Mouse (Mus musculus): ENCODE data around the gene Plekhg3. TPM values are rescaled to one million over a fixed set of nuclear protein-coding genes. Genes with fewer than 3 reads are reported as not detected.
A peak's percentile ranks its signal among the peaks of the same experiment; 100 is the strongest.

The Plekhg3 gene
- polyA plus RNA-seq, 1 experiment from 2014 or later, result 2.1 TPM

- no peak overlapping the region for H3K4me2 ChIP-seq (replicated peaks; ENCODE audit: low read depth, low read length)
- H3K4me3 ChIP-seq (ENCODE audit: low read depth, low read length), result no peak overlapping the region
- H3K36me3 ChIP-seq (ENCODE audit: insufficient read depth, low read length), result no peaks in the 10 kb centered on the region
- no peaks in the 10 kb centered on the region for H3K27me3 ChIP-seq (replicated peaks; ENCODE audit: insufficient read depth, low read length)
- ATAC-seq, result no peak
- no peak for DNase-seq (ENCODE audit: low spot score)
- H3K27ac ChIP-seq (ENCODE audit: low read length), result no peak overlapping the region
- no peaks in the 10 kb centered on the region for H3K9me3 ChIP-seq (ENCODE audit: low read length)
- 63% methylated on average over 3 of the region's 3 CpGs for WGBS
- TF ChIP-seq EP300 (IDR thresholded peaks at IDR 0.05) (no peak), CTCF (IDR thresholded peaks at IDR 0.05) (peak; percentile 36; the same call in 1 of the 2 replicates)
- H3K9ac ChIP-seq (replicated peaks; ENCODE audit: low read depth), result no peak overlapping the region
- no peaks in the 10 kb centered on the region for H3K4me1 ChIP-seq (ENCODE audit: insufficient read depth, low read depth, low read length)
These were observed 75.1 kb downstream of the Plekhg3 start for GRCm38 (mm10) chr12:76605837-76606236.

DNA sequence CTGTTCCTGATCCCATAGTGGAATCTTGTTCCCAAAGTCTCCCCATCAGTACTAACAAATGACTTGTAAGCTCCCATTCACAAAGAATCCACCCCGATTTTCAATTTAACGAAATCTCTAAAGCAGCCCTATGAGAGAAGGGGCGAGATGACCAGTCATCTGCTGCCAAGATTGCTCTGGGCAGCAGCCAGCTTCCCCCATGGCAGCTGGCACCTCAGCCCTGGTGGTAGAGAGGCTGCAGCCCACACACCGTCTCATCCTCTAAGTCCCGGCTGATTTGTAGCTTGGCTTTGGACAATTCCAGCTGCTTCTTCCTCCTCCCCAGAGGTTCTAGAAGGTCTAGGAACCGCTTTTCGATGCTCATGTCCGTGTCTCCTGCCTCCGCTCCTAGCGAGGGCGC, 77.5 kb downstream of the Plekhg3 start:
- Histone ChIP-seq H3K9ac (replicated peaks; ENCODE audit: low read depth) (no peak overlapping the region), H3K36me3 (ENCODE audit: insufficient read depth, low read length) (no peaks in the 10 kb centered on the region)
- WGBS, result 79% methylated on average over 11 of the region's 11 CpGs

DNA sequence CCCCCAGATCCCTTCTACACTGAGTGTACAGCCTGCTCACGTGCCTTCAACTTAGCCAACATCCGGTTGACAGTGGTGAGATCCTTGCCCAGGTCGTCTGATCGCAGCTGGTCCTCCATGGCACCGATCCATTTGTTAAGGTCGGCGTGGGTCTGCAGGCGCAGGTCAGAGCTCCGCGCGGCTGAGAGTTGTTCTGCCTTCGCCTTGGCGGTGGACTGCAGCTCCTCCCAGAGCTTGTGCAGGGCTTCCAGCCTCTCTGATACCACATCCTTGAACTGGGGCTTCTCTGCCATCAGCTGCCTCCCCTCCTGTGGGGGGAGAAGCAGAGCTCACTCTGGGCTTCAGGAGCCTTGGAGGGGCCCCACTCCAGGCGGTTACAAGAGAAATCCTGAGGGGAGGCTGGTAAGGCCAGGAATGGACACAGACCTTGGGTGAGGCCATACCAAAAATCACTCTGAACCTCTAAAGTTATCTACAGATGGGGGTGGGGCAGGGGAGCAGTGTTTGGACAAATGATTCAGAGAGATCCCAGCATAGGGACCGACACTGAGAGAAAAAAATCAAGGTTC, 78.4 kb downstream of the Plekhg3 start:
- no peaks in the 10 kb centered on the region for H3K4me1 ChIP-seq (ENCODE audit: insufficient read depth, low read depth, low read length)
- no peaks in the 10 kb centered on the region for H3K36me3 ChIP-seq (ENCODE audit: insufficient read depth, low read length)
- TF ChIP-seq CTCF (IDR thresholded peaks at IDR 0.05) (no peak), EP300 (IDR thresholded peaks at IDR 0.05) (no peak)
- H3K27me3 ChIP-seq (replicated peaks; ENCODE audit: insufficient read depth, low read length), result no peaks in the 10 kb centered on the region
- 72% methylated on average over 15 of the region's 15 CpGs for WGBS
- no peak overlapping the region for H3K4me2 ChIP-seq (replicated peaks; ENCODE audit: low read depth, low read length)
- ATAC-seq (no peak), DNase-seq (ENCODE audit: low spot score) (no peak)
- H3K9ac ChIP-seq (replicated peaks; ENCODE audit: low read depth), result no peak overlapping the region
- H3K9me3 ChIP-seq (ENCODE audit: low read length), result no peaks in the 10 kb centered on the region
- no peak overlapping the region for H3K27ac ChIP-seq (ENCODE audit: low read length)
- no peak overlapping the region for H3K4me3 ChIP-seq (ENCODE audit: low read depth, low read length)

More for the DNA sequence above, 77.5 kb downstream of the Plekhg3 start:
- Histone ChIP-seq H3K9me3 (ENCODE audit: low read length) (no peaks in the 10 kb centered on the region), H3K4me2 (replicated peaks; ENCODE audit: low read depth, low read length) (no peak overlapping the region), H3K4me1 (ENCODE audit: insufficient read depth, low read depth, low read length) (no peaks in the 10 kb centered on the region), H3K27me3 (replicated peaks; ENCODE audit: insufficient read depth, low read length) (no peaks in the 10 kb centered on the region), H3K4me3 (ENCODE audit: low read depth, low read length) (no peak overlapping the region), H3K27ac (ENCODE audit: low read length) (no peak overlapping the region)
- DNase-seq (ENCODE audit: low spot score) (no peak), ATAC-seq (no peak)
- no peak for TF ChIP-seq EP300 (IDR thresholded peaks at IDR 0.05)
- no peak for TF ChIP-seq CTCF (IDR thresholded peaks at IDR 0.05)

GRCm38 (mm10) chr12:76612621-76613020, 81.9 kb downstream of the Plekhg3 start:
- TF ChIP-seq CTCF (IDR thresholded peaks at IDR 0.05) (no peak), EP300 (IDR thresholded peaks at IDR 0.05) (no peak)
- WGBS, result 83% methylated on average over 12 of the region's 12 CpGs
- no peak overlapping the region for H3K4me3 ChIP-seq (ENCODE audit: low read depth, low read length)
- H3K4me2 ChIP-seq (replicated peaks; ENCODE audit: low read depth, low read length), result no peak overlapping the region
- H3K36me3 ChIP-seq (ENCODE audit: insufficient read depth, low read length), result no peaks in the 10 kb centered on the region
- no peaks in the 10 kb centered on the region for H3K27me3 ChIP-seq (replicated peaks; ENCODE audit: insufficient read depth, low read length)
- H3K27ac ChIP-seq (ENCODE audit: low read length), result no peak overlapping the region
- no peak overlapping the region for H3K9ac ChIP-seq (replicated peaks; ENCODE audit: low read depth)
- H3K9me3 ChIP-seq (ENCODE audit: low read length), result no peaks in the 10 kb centered on the region
- ATAC-seq (no peak), DNase-seq (ENCODE audit: low spot score) (no peak)
- H3K4me1 ChIP-seq (ENCODE audit: insufficient read depth, low read depth, low read length), result no peaks in the 10 kb centered on the region

DNA sequence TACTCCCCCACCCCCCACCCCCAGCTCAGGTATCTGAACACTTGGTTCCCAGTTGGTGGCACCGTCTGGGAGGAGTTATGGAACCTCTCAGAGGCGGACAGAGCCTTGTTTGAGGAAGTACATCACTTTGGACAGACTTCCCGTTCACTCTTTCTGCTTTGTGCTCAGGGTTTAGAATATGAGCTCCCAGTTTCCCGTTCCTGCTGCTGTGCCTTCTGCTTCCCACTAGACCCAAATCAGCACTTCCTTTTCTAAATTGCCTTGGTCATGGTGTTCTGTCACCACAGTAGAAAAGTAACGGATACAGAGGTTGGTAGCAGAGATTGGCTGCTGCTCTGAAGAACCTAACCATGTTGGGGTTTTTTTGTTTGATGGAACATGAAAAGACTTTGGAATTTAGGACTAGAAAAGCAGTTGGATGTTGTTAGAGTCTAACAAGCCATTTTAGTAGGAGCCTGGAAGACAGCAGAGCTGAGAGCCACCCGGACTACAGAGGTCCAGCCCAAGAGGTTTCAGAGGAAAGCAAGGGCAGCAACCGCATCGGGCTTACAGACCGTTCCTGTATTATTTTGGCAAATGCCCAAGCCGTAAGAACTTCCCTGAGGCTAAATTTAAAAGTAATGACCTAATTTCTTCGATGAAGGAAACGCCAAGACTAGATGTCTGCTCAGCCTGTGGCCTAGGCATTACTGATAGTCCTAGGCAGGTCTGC, 84.3 kb downstream of the Plekhg3 start:
- Histone ChIP-seq H3K36me3 (ENCODE audit: insufficient read depth, low read length) (no peaks in the 10 kb centered on the region), H3K9ac (replicated peaks; ENCODE audit: low read depth) (no peak overlapping the region), H3K4me2 (replicated peaks; ENCODE audit: low read depth, low read length) (no peak overlapping the region), H3K9me3 (ENCODE audit: low read length) (no peaks in the 10 kb centered on the region), H3K4me3 (ENCODE audit: low read depth, low read length) (no peak overlapping the region), H3K4me1 (ENCODE audit: insufficient read depth, low read depth, low read length) (no peaks in the 10 kb centered on the region), H3K27me3 (replicated peaks; ENCODE audit: insufficient read depth, low read length) (no peaks in the 10 kb centered on the region), H3K27ac (ENCODE audit: low read length) (no peak overlapping the region)
- TF ChIP-seq CTCF (IDR thresholded peaks at IDR 0.05), result no peak
- no peak for TF ChIP-seq EP300 (IDR thresholded peaks at IDR 0.05)
- 37% methylated on average over 12 of the region's 12 CpGs for WGBS
- peak; percentile 56 for DNase-seq (ENCODE audit: low spot score)
- ATAC-seq, result no peak

- H3K4me2 ChIP-seq (replicated peaks; ENCODE audit: low read depth, low read length), result no peak overlapping the region
- no peak overlapping the region for H3K4me3 ChIP-seq (ENCODE audit: low read depth, low read length)
- no peaks in the 10 kb centered on the region for H3K36me3 ChIP-seq (ENCODE audit: insufficient read depth, low read length)
- WGBS, result 69% methylated on average over 4 of the region's 4 CpGs
- H3K9me3 ChIP-seq (ENCODE audit: low read length), result no peaks in the 10 kb centered on the region
- H3K27ac ChIP-seq (ENCODE audit: low read length), result no peak overlapping the region
- H3K9ac ChIP-seq (replicated peaks; ENCODE audit: low read depth), result no peak overlapping the region
- no peak for ATAC-seq
- TF ChIP-seq EP300 (IDR thresholded peaks at IDR 0.05) (no peak), CTCF (IDR thresholded peaks at IDR 0.05) (no peak)
- no peaks in the 10 kb centered on the region for H3K4me1 ChIP-seq (ENCODE audit: insufficient read depth, low read depth, low read length)
- no peaks in the 10 kb centered on the region for H3K27me3 ChIP-seq (replicated peaks; ENCODE audit: insufficient read depth, low read length)
- DNase-seq (ENCODE audit: low spot score), result no peak
These were observed 84.9 kb downstream of the Plekhg3 start for GRCm38 (mm10) chr12:76615580-76615937.
